Mouse (Mus musculus) ES-Bruce4 (cell line): ENCODE results near the gene Ptger4.

Source experiments
- CTCF ChIP-seq: IDR thresholded peaks from one replicate; pipeline ENCODE4 v1.8.1; 2011; ENCODE audit warnings: low read depth, low read length
- POLR2A ChIP-seq: IDR thresholded peaks from one replicate; pipeline ENCODE4 v1.8.1; 2011; ENCODE audit warnings: low read length; ENCODE audit not compliant: insufficient read depth

GRCm38 (mm10) chr15:5262874-5263504 lies 19.0 kb upstream of the Ptger4 start:
- TF ChIP-seq CTCF, result no peak
- TF ChIP-seq POLR2A, result no peak
